Mouse (Mus musculus) frontal cortex, postnatal 25 days (tissue): ENCODE measurements at regions not wholly inside any gene's neighbourhood (a gene's known extent, or its start where the extent isn't known, plus 50 kb on each side); places are given as distances from the start of the nearest gene placed in this dataset.

Experiments
- DNase-seq, 2 experiments: peaks; one replicate each; pipeline ENCODE4 v3.0.0; 2022; ENCODE audit warnings: low spot score in 2 of 2

DNA sequence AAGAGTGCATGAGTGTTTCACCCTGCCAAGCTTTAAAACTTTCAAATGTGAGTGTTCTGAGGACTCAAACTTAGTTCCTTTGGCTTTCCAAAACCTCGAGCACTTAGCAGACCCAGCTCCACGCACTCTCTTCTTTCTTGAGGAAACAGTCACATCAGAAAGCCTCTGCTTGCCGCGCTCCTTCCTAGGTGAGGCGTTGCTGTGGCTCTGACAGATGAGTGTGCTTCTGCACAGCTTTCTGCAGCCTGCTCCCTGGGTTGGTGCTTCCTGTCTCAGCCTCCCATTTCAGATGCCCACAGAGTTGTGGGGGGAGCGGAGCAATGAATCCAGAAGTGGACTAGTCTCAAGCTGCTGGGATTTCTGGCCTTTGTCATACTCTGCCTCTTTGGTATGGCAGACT is 95.3 kb upstream of the Id2 start:
- no peak for DNase-seq

DNA sequence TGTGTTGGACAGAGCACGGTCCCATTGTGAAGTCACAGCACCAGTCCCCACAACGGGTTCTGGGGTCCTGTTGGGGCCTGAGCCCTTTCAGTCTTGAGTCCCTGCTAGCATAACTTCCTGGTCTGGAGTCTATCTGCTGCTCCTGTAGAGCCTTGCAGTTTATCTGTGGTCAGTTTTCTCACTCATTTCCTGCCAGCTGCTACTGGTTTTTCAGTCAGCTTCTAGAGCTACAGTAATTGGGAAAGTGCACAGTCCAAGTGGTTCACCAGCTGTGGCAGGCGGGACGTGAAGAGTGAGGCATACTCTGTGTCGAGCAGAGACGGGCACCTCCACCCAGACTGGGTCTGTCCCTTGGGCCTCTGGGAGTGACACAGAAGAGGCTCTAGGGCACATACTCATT is 93.4 kb upstream of the Id2 start:
- no peak for DNase-seq

DNA sequence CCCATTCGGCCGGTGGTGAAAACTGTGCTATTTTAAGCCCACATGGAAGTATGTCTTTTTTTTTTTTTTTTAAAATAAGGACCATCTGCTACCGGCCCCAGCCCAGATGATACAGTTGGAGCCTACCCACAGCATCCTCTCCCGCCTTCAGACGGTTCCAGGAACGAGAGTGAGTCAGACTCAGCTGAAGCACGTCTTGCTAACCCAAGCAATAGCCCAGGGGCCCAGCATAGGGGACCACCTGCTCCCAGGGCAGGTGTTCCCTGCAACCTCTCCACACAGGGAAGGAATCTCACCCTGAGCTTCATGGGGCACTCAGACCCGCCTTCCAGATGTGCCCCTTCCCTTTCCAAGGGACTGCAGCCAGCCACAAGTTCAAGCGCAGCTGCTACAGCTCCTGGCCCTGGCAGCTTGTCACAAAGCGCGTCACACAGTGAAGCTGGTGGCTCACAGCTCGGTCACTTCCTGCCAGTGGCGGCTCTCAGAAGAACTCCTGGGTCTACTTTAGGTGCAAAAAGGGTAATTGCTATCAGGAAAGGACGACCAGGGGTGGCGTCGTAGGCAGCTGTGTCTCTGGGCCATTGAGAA is 92.3 kb upstream of the Id2 start:
- DNase-seq: peak; percentile 32 to 49

DNA sequence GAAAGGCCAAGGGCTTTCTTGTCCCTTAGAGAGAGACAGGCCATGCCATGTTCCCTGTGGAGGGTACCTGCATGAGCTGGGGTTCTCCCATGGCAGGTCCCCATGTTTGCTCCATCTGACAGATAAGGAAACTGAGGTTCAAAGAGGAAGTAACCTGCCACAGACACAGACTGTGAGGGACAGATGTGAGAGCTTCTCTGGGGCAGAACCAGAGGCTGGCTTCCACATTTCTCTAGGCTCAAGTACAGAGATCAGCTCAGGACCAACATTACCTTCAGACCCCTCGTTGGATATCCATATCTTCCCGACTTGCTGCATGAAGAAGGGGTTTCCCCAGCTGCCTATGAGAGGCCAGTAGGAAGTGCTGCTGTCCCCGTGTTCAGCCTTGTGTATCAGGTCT is 91.6 kb upstream of the Id2 start:
- DNase-seq: peak in 1 of 2 experiments; percentile 11

DNA sequence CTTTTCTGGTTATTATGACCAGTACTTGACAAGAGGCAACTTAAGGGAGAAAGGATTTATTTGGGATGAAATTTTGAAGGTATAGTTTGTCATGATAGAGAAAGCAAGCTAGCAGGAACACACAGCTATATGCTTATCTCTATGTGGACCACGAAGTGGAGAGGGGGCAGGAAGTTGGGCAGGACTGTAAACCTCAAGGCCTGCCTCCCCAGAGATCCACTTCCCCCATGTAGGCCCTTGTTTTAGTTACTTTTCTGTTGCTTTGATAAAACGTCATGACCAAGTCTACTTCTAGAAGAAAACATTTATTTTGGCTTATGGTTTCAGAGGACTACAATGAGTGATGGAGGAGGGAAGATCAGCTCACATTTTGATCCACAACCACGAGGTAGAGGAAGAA is 90.3 kb upstream of the Id2 start:
- DNase-seq: no peak

DNA sequence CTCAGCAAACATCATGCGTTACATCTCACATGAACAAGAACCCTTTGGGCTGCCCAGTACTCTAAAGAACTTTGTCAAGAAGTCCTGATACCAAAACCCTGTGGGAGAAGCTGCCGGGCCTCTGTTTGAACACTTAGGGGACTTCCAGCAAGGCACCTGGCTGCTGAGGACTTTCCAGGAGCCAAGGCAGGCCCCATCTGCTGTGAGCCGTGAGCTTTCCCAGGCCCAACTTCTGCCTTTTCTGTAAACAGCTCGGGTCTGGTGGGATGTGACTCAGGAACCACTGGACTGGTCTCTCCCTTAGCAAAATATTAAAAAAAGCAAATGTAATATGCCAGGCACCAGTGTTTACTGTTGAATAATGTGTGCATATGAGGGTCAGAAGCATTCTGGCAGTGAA is 85.7 kb upstream of the Id2 start:
- no peak for DNase-seq

DNA sequence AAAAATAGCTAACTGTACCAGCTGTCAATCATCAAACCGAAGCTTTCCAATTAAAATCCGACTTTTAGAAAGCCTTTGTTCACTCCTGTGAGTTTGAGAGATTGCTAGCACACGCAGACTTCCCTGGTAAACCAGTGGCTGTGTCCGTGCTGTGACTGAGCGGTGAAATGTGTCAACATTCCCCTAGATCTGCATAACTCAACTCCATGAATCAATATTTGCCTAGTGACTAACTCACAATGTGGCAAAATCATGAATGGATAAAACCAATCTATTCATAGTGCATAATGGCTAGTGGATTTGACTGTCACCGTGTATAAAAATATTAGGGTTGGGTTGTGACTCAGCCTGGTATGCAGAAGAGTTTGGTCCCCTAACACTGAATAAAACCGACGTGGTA is 84.4 kb upstream of the Id2 start:
- DNase-seq: no peak

DNA sequence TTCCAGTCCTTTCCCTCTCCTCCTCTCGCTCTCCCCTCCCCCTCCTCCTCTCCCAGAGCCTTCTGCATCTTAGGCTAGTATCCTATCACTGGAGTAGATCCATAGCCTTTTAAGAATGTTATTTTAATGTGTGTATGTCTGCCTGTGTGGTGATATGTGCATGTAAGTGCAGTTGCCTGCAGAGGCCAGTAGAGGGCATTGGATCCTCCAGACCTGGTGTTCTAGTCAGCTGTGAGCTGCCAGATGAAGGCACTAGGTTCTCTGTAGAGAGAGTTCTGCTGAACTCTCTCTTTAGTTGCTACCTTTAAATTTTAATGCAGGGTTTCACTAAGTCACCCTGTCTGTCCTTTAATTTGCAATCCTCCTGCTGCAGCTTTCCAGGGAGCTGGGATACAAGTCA is 83.9 kb upstream of the Id2 start:
- no peak for DNase-seq

DNA sequence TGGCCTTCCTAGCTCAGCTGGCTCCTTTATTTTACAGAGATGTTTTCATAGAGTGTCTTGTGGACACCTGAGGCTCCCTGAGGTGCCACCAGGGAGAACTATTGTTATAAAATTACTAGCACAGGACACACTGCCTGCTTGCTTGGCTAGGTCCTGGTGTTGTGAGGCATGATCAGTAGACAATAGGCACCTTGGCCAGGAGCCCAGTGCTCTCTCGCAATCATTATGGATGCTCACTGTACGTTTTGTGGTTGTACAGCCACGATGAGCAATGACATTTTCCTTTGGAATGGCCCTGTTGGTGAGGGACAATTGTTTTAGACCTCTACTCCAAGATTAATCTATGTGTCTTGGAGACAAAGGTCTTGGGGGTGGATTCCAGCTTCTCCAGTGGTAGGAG is 83.3 kb upstream of the Id2 start:
- DNase-seq: no peak

DNA sequence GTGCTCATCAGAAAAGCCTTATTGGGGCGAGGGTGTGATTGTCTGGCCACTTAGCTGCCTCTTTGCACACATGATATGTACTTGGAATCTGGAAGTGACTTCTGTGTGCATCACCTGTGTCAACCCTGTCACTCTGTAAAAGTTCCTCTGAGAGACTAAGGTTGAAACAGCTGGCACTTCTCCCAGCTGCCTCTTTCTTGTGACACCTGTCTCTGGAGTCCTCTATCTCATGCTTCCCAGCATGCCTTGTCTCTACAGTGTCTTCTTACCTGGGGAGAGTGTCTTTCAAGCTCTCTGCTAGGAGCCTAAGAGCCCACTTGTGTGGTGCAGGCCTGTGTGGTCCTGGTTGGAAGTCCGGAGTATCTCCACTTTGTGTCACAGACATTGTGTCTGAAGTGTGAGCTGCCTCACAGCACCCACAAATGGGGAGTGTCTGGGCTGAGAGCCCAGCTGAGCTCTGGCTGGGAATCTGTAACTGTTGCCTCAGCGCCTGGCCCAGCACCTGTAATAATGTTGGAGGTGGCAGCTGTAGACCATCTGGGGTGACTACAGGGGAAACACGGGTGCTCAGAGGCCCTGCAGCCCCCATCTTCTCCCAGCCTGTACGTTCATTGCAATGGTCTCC is 81.7 kb upstream of the Id2 start:
- DNase-seq: no peak

DNA sequence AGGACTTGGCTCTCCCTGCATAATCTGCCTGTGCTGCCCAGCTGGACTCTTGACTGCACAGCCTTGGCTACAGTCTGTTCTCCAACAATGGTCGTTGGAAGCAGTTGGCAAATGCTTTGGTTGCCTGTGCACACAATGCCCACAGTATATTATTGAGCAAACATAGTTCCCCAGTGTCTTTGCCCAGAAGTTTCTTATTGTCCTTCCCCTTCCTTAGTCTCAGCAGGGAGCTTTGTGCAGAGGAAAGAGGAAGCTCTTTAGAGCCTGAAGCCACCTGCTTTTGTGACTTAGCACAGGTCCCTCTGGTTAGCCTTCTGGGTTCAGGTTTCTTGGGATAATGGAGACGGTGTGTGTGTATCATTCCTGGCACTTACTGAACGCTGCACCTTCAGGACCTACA is 80.9 kb upstream of the Id2 start:
- no peak for DNase-seq

DNA sequence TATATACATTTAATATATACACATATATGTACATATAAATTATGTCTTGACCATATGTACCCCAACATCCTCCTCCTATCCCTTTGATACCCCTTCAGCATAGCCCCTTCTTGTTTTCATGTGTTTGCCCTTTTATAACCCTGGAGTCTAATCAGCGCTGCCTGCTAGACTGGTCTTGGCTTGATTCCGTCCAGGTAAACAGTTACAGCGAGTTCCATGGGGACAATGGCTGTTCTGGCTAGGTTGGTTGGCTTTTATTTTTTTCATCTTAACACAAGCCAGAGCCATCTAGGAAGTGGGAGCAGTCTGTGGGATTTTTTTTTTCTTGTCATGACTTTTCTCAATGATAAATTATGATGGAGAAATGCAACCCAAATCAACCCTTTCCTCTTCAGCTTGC is 79.6 kb upstream of the Id2 start:
- DNase-seq: no peak

DNA sequence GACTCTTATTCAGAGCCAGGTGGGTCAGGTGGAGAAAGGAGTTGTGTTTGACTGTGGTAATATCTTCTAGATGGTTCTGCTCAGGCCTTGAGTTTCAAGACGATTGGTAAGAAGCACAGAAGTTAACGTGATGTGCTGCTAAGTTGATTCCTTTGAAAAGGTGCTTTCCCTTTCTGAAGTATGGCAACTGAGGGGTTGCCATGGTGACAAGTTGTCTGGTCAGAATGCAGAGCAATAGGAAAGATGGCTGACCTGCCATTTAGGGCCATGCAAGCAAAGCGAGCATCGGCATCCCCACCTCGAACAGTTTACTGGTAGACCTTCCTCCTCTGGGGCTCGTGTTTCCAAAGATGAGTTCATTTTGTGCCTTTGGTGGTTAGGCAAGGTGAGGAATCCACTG is 76.1 kb upstream of the Id2 start:
- no peak for DNase-seq

DNA sequence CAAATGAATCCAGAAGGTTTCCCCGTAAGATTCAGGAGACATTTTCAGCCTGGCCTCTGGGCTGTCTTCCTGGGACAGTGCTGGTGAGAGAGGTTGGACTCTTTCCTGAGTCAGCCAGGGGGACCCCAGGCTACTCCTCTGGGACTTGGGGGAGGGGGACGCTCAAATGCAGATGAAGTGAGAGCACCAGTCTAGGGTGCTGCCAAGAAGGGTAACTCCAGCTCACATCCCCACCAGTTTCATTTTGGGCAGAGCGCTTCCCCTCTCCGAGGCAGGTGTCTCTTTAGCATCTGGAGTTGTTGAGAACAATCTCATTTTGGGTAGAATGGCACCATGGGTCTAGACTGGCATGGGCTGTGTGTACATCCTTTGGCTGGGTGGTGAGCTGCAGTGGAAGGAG is 75.5 kb upstream of the Id2 start:
- DNase-seq: no peak

DNA sequence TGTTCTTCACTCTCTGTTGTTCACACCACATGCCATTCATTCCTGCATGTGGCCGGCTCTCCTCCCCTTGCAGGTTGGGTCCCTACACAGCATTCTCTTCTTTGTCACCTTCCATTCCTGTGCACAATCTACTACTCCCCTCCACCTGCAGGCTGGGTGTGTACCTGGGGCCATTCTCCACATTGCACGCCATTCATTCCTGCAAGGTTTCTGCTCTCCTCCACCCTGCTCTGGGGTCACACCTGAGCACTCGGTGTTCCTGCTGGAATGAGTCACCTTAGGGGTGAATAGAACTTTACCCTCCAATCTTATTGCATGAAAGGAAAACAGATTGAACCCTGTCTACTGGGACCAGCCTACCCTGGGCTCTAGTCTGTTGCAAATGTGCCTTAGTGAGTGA is 72.7 kb upstream of the Id2 start:
- DNase-seq: no peak

DNA sequence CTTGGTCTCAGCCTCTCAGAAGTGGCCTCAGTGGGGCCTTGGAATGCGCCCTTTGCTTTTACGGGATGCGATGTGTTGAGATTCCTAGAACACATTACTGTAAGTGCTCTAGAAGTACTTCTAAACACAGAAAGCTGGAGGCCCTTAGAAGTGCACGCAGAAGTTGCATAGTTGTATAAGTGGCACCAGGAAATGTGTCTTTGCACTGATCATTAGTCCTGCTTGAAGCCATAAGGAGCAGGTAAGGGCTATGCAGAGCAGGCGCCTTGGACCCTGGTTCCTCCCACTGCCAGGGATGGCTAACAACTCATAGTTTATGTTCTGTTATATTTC is 71.2 kb upstream of the Id2 start:
- no peak for DNase-seq

DNA sequence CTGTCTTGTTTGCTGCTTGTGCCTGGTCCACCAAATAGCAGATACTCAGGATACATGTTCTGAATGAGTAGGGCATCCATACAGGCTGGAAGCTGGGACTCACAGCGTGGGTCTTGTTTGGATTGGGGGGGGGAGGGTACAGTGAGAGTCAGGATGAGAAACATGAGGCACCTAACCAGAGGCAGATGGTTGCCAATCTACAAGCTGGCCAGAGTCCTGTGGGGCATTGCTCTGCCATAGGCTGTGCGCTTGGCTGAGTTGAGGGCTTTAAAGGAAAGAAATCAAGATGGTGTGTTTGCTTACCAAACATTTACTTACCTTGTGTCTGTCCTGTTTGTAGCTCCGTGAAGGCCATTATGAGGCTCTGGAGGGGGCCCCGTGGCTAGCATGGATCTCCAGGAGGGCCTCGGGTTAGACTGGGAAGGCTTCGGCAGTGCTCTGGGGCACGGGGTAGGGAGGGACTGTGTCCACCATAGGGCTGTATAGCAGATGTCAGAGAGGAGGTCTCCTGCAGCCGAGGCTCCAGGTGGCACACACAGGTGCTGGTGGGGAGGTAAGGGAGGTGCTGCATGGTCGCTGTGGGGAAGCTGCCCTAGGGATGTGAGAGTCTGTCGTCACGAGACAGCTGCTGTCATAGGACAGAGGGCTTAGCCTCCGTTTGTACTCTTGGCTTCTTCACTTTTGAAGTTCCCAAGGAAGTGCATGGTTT is 70.7 kb upstream of the Id2 start:
- no peak for DNase-seq

DNA sequence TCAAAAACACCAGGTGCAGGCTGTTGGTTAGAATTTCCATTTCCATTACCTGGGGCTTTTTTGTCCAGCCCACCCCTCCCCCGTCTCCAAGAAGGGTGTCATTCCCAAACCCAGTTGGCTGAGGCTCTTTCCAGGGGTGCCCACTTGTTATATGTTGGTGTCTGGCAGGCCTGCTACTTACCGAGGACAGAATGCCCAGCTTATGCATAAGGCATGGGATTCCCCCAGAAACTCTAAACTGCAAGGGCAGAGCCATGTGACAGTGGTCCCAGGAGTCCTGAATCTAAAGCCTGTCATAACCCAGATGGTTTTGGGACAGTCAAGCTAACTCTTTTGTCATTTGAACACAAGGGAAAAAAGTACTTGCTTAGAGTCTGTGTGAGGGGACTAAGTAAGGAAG is 69.6 kb upstream of the Id2 start:
- DNase-seq: no peak

DNA sequence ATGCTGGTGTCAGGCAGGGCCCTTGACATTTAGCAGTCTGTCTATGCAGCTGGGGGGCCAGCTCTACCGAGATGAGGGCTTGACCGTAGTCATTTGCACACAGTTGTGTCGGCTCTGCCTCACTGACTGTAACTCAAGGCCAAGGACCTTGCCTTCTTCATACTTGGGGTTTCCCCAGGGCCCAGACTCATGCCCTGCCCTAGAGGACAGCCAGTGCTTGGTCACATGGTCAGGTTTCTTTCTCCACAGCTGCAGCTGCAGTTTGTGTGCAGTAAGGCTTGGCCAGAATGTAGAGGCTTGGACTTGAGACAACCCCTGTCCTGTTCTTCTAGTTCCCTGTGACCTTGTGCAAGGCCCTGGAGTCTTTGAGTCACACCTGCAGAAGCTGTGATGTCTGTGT is 68.7 kb upstream of the Id2 start:
- DNase-seq: no peak

DNA sequence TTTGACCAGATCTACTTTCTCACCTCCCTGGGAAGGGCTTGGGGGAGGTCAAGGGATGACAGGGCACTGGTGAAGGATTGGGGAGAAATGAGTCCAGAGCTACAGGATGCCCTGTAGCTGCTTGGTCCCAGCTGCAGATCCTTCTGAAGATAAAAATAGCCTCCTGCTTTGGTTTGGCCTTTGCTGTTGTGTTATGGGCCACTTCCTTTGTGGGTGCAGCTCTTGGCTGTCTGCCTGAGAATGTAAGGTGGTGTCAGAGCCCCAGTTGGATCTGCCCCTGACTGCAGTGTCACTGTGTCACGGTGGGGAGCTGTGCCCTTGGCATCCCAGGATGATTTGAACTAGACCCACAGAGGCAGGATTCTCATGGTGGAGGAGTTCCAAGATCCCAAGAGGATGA is 67.8 kb upstream of the Id2 start:
- DNase-seq: no peak

DNA sequence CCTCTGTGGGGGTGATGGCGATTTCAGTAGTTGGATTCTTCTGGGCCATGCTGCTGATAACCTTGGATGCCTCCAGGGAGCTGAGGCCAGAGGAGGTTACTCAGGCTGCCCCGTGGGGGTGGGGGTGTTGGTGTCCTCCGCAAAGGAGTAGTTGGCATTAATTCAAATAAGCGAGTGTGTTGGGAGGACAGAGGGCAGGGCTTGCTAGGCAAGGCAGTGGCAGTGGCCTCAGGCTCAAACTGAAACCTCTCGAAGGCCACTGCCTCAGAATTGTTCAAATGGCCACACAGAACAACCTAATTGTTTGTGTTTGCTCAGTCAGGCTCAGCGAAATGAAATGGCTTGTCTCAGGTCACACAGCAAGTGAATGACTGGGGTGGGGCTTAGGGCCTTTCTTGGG is 66.6 kb upstream of the Id2 start:
- DNase-seq: no peak

DNA sequence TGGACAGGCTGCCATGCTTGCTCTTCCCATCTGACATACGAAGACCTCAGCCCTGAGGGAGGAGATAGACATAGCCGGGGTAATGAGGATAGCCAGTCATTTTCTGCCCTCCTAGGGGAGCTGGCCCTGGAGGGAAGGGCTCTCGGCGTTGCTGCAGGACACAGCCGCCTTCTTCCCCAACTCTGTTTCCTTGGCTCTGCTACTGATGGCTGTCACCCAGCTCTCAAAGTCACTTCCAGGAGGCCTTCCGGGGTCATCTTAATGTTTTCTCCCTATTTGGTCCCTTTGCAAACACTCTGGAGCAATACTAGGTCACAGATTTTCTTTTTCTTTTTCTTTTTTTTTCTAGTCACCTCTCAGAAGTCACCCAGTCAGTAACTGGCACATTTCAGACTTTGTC is 65.9 kb upstream of the Id2 start:
- DNase-seq: no peak

DNA sequence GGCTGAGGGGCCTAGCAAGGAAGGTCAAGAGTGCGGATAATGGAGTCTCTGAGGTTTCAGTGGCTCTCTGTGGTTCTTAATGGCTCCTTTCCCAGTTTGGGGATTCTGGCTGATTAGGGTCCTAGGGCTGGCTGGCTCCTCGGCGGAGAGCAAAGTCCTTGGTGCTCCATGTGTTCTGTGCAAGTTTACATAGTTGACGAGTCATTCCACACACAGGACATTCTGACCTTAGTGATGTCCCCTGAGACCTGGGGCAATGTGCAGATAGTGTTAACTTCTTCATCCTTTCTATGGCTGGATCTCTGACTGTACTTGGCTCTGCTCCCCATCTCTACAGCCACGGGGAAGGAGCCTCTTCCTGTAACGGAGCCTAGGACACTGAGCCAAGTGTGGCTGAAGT is 65.0 kb upstream of the Id2 start:
- no peak for DNase-seq
